Mouse (Mus musculus) G1E (cell line): Measurements from ENCODE around the gene Slc1a7. TPM values are rescaled to one million over a fixed set of nuclear protein-coding genes. Genes with fewer than 3 reads are reported as not detected.

Source experiments
- ATAC-seq: 2 replicates; pipeline ENCODE4 v1.8.0; 2016; ENCODE audit warnings: mild to moderate bottlenecking; ENCODE audit not compliant: insufficient number of reproducible peaks, poor library complexity, low FRiP score, severe bottlenecking; ENCODE audit errors: extremely low read depth
- DNase-seq: peaks from one replicate; pipeline ENCODE4 v3.0.0; 2012; ENCODE audit warnings: low spot score
- H3K27me3 ChIP-seq: 2 replicates; pipeline ENCODE4 v1.6.1; 2012; ENCODE audit warnings: mild to moderate bottlenecking, low read length, inconsistent platforms; ENCODE audit not compliant: insufficient read depth
- H3K36me3 ChIP-seq: replicated peaks from 2 replicates; pipeline ENCODE3; 2012; ENCODE audit warnings: mild to moderate bottlenecking, inconsistent platforms
- H3K4me1 ChIP-seq: 2 replicates; pipeline ENCODE4 v1.6.1; 2012; ENCODE audit warnings: low read depth, low read length, inconsistent platforms, mixed read lengths; ENCODE audit not compliant: insufficient read depth
- H3K4me3 ChIP-seq: 2 replicates; pipeline ENCODE4 v1.5.1; 2012; ENCODE audit warnings: low read depth, mild to moderate bottlenecking, inconsistent platforms, low read length, moderate library complexity, mixed read lengths
- H3K9me3 ChIP-seq: replicated peaks from 2 replicates; pipeline ENCODE4 v1.6.1; 2012; ENCODE audit warnings: inconsistent platforms
- CTCF ChIP-seq: IDR thresholded peaks from 2 replicates; pipeline ENCODE4 v1.5.1; 2012; ENCODE audit warnings: low read depth, low read length, inconsistent platforms, mixed read lengths
- GATA1 ChIP-seq: IDR thresholded peaks from 2 replicates; pipeline ENCODE4 v1.6.1; 2012; ENCODE audit warnings: borderline replicate concordance, low read length, inconsistent platforms, mixed read lengths
- GATA2 ChIP-seq: IDR thresholded peaks from 2 replicates; pipeline ENCODE4 v1.6.1; 2012; ENCODE audit warnings: low read depth, low read length, inconsistent platforms, borderline replicate concordance
- POLR2AphosphoS5 ChIP-seq: IDR thresholded peaks from 2 replicates; pipeline ENCODE4 v1.6.1; 2012; ENCODE audit warnings: low read depth, low read length, inconsistent platforms; ENCODE audit not compliant: insufficient replicate concordance
- TAL1 ChIP-seq: conservative IDR thresholded peaks from 2 replicates; pipeline ENCODE4 v1.6.1; 2012; ENCODE audit warnings: low read depth, low read length, inconsistent platforms, mixed read lengths
- polyA plus RNA-seq: library from polyadenylated mRNA; stranded (reverse); fragments of >175 nt; gene quantifications from 2 replicates; pipeline ENCODE4 v1.2.3, GENCODE M21; 2012
- total RNA-seq, 2 experiments: library from RNA; stranded (forward) in 1 of 2; stranded (reverse) in 1 of 2; fragments of 200-1000 nt in 1 of 2; fragments of >200 nt in 1 of 2; fragmentation: Nextera tagmentation in 1 of 2; gene quantifications; 2 replicates each; pipeline ENCODE4 v1.2.3; 2014 to 2017

Slc1a7 gene
- total and polyA plus RNA-seq, 3 experiments = 0.11 TPM; not detected in 2

GRCm38 (mm10) chr4:107975004-107975403 is 6.9 kb downstream of the Slc1a7 start:
- no peak for ATAC-seq
- TF ChIP-seq CTCF (no peak), POLR2AphosphoS5 (no peak)
- no peaks in the 10 kb centered on the region for H3K4me1 ChIP-seq
- peaks cover 6% of the 10 kb centered on the region; the same call in 1 of the 2 replicates for H3K27me3 ChIP-seq
- no peak for DNase-seq
- H3K36me3 ChIP-seq = no peaks in the 10 kb centered on the region
- H3K4me3 ChIP-seq = no peak overlapping the region
- no peaks in the 10 kb centered on the region for H3K9me3 ChIP-seq

- Histone ChIP-seq H3K4me3 (no peak overlapping the region), H3K9me3 (no peaks in the 10 kb centered on the region), H3K36me3 (no peaks in the 10 kb centered on the region), H3K4me1 (peaks cover 16% of the 10 kb centered on the region), H3K27me3 (peaks cover 12% of the 10 kb centered on the region; the same call in 1 of the 2 replicates)
- DNase-seq = no peak
- no peak for ATAC-seq
- TF ChIP-seq GATA2 = no peak
- TF ChIP-seq GATA1 = no peak
- TF ChIP-seq TAL1 = no peak
- no peak for TF ChIP-seq POLR2AphosphoS5
- TF ChIP-seq CTCF = no peak
Observed at GRCm38 (mm10) chr4:107977593-107977992, 9.5 kb downstream of the Slc1a7 start.

- Histone ChIP-seq H3K27me3 (peaks cover 11% of the 10 kb centered on the region; the same call in 1 of the 2 replicates), H3K9me3 (no peaks in the 10 kb centered on the region), H3K36me3 (no peaks in the 10 kb centered on the region), H3K4me1 (peaks cover 18% of the 10 kb centered on the region), H3K4me3 (no peak overlapping the region)
- DNase-seq = no peak
- no peak for TF ChIP-seq CTCF
- TF ChIP-seq TAL1 = no peak
- no peak for TF ChIP-seq POLR2AphosphoS5
- TF ChIP-seq GATA2 = no peak
- no peak for TF ChIP-seq GATA1
- no peak for ATAC-seq
Observed at GRCm38 (mm10) chr4:107979530-107979929, 11.4 kb downstream of the Slc1a7 start.

- TF ChIP-seq CTCF = no peak
- TF ChIP-seq POLR2AphosphoS5 = no peak
- no peak for TF ChIP-seq TAL1
- TF ChIP-seq GATA1 = no peak
- Histone ChIP-seq H3K27me3 (peaks cover 16% of the 10 kb centered on the region), H3K9me3 (no peaks in the 10 kb centered on the region), H3K4me1 (peaks cover 22% of the 10 kb centered on the region), H3K36me3 (no peaks in the 10 kb centered on the region), H3K4me3 (no peak overlapping the region)
- DNase-seq = no peak
- ATAC-seq = no peak
Observed at GRCm38 (mm10) chr4:107980002-107980600, 12.0 kb downstream of the Slc1a7 start.

GRCm38 (mm10) chr4:107983717-107984116 is 15.6 kb downstream of the Slc1a7 start:
- no peaks in the 10 kb centered on the region for H3K36me3 ChIP-seq
- no peaks in the 10 kb centered on the region for H3K9me3 ChIP-seq
- peaks cover 36% of the 10 kb centered on the region for H3K27me3 ChIP-seq
- ATAC-seq (no peak), DNase-seq (no peak)
- peaks cover 31% of the 10 kb centered on the region for H3K4me1 ChIP-seq
- TF ChIP-seq POLR2AphosphoS5 = no peak
- TF ChIP-seq CTCF = no peak
- H3K4me3 ChIP-seq = no peak overlapping the region

- Histone ChIP-seq H3K27me3 (peaks cover 42% of the 10 kb centered on the region), H3K9me3 (no peaks in the 10 kb centered on the region), H3K36me3 (no peaks in the 10 kb centered on the region), H3K4me1 (peaks cover 34% of the 10 kb centered on the region), H3K4me3 (no peak overlapping the region)
- TF ChIP-seq POLR2AphosphoS5 (no peak), GATA2 (no peak), GATA1 (no peak), CTCF (no peak), TAL1 (no peak)
- no peak for ATAC-seq
- DNase-seq = no peak
Observed at GRCm38 (mm10) chr4:107984282-107984981, 16.3 kb downstream of the Slc1a7 start.

- Histone ChIP-seq H3K9me3 (no peaks in the 10 kb centered on the region), H3K4me1 (peaks cover 33% of the 10 kb centered on the region), H3K4me3 (no peak overlapping the region), H3K27me3 (peaks cover 48% of the 10 kb centered on the region), H3K36me3 (no peaks in the 10 kb centered on the region)
- DNase-seq = no peak
- TF ChIP-seq CTCF = no peak
- TF ChIP-seq TAL1 = no peak
- TF ChIP-seq GATA1 = no peak
- TF ChIP-seq POLR2AphosphoS5 = no peak
- no peak for TF ChIP-seq GATA2
- ATAC-seq = no peak
Observed at GRCm38 (mm10) chr4:107985812-107986211, 17.7 kb downstream of the Slc1a7 start.
